Mouse (Mus musculus) G1E (cell line): ENCODE data around the gene Thsd4. TPM values are rescaled to one million over a fixed set of nuclear protein-coding genes. Genes with fewer than 3 reads are reported as not detected.
"Not testable (repeated sequence)": the region's sequence is repeated elsewhere in the genome, so short reads cannot be mapped to it uniquely, and the experiment has no call there.

Experiments used
- ATAC-seq: 2 replicates; pipeline ENCODE4 v1.8.0; 2016; ENCODE audit warnings: mild to moderate bottlenecking; ENCODE audit not compliant: insufficient number of reproducible peaks, poor library complexity, low FRiP score, severe bottlenecking; ENCODE audit errors: extremely low read depth
- DNase-seq: peaks from one replicate; pipeline ENCODE4 v3.0.0; 2012; ENCODE audit warnings: low spot score
- H3K27me3 ChIP-seq: 2 replicates; pipeline ENCODE4 v1.6.1; 2012; ENCODE audit warnings: mild to moderate bottlenecking, low read length, inconsistent platforms; ENCODE audit not compliant: insufficient read depth
- H3K36me3 ChIP-seq: replicated peaks from 2 replicates; pipeline ENCODE3; 2012; ENCODE audit warnings: mild to moderate bottlenecking, inconsistent platforms
- H3K4me1 ChIP-seq: 2 replicates; pipeline ENCODE4 v1.6.1; 2012; ENCODE audit warnings: low read depth, low read length, inconsistent platforms, mixed read lengths; ENCODE audit not compliant: insufficient read depth
- H3K4me3 ChIP-seq: 2 replicates; pipeline ENCODE4 v1.5.1; 2012; ENCODE audit warnings: low read depth, mild to moderate bottlenecking, inconsistent platforms, low read length, moderate library complexity, mixed read lengths
- H3K9me3 ChIP-seq: replicated peaks from 2 replicates; pipeline ENCODE4 v1.6.1; 2012; ENCODE audit warnings: inconsistent platforms
- CTCF ChIP-seq: IDR thresholded peaks from 2 replicates; pipeline ENCODE4 v1.5.1; 2012; ENCODE audit warnings: low read depth, low read length, inconsistent platforms, mixed read lengths
- GATA1 ChIP-seq: IDR thresholded peaks from 2 replicates; pipeline ENCODE4 v1.6.1; 2012; ENCODE audit warnings: borderline replicate concordance, low read length, inconsistent platforms, mixed read lengths
- GATA2 ChIP-seq: IDR thresholded peaks from 2 replicates; pipeline ENCODE4 v1.6.1; 2012; ENCODE audit warnings: low read depth, low read length, inconsistent platforms, borderline replicate concordance
- POLR2AphosphoS5 ChIP-seq: IDR thresholded peaks from 2 replicates; pipeline ENCODE4 v1.6.1; 2012; ENCODE audit warnings: low read depth, low read length, inconsistent platforms; ENCODE audit not compliant: insufficient replicate concordance
- TAL1 ChIP-seq: conservative IDR thresholded peaks from 2 replicates; pipeline ENCODE4 v1.6.1; 2012; ENCODE audit warnings: low read depth, low read length, inconsistent platforms, mixed read lengths
- polyA plus RNA-seq: library from polyadenylated mRNA; stranded (reverse); fragments of >175 nt; gene quantifications from 2 replicates; pipeline ENCODE4 v1.2.3, GENCODE M21; 2012
- total RNA-seq, 2 experiments: library from RNA; stranded (forward) in 1 of 2; stranded (reverse) in 1 of 2; fragments of 200-1000 nt in 1 of 2; fragments of >200 nt in 1 of 2; fragmentation: Nextera tagmentation in 1 of 2; gene quantifications; 2 replicates each; pipeline ENCODE4 v1.2.3; 2014 to 2017

Thsd4 gene
- total and polyA plus RNA-seq, 3 experiments: 1.8 to 2.8 (median 2.4) TPM

- ATAC-seq: no peak
- DNase-seq: no peak
- no peak for TF ChIP-seq POLR2AphosphoS5
- TF ChIP-seq GATA1: no peak
- TF ChIP-seq TAL1: no peak
- TF ChIP-seq GATA2: no peak
- TF ChIP-seq CTCF: no peak
Measured at GRCm38 (mm10) chr9:60187437-60187836, 334.4 kb downstream of the Thsd4 start.

GRCm38 (mm10) chr9:60186948-60187347, 334.9 kb downstream of the Thsd4 start:
- TF ChIP-seq GATA2 (no peak), GATA1 (no peak), TAL1 (no peak), CTCF (no peak), POLR2AphosphoS5 (no peak)
- no peaks in the 10 kb centered on the region for H3K4me1 ChIP-seq
- no peak for DNase-seq
- H3K36me3 ChIP-seq: no peaks in the 10 kb centered on the region
- no peak for ATAC-seq
- H3K27me3 ChIP-seq: peaks cover 7% of the 10 kb centered on the region
- H3K4me3 ChIP-seq: no peak overlapping the region
- no peaks in the 10 kb centered on the region for H3K9me3 ChIP-seq

More at GRCm38 (mm10) chr9:60187437-60187836, 334.4 kb downstream of the Thsd4 start:
- Histone ChIP-seq H3K4me3 (no peak overlapping the region), H3K36me3 (no peaks in the 10 kb centered on the region), H3K4me1 (no peaks in the 10 kb centered on the region), H3K27me3 (peaks cover 7% of the 10 kb centered on the region), H3K9me3 (no peaks in the 10 kb centered on the region)

- no peaks in the 10 kb centered on the region for H3K4me1 ChIP-seq
- no peaks in the 10 kb centered on the region for H3K9me3 ChIP-seq
- H3K4me3 ChIP-seq: no peak overlapping the region
- no peaks in the 10 kb centered on the region for H3K36me3 ChIP-seq
- peaks cover 7% of the 10 kb centered on the region for H3K27me3 ChIP-seq
- TF ChIP-seq GATA2 (no peak), CTCF (no peak), GATA1 (no peak), POLR2AphosphoS5 (no peak), TAL1 (no peak)
- ATAC-seq (no peak), DNase-seq (no peak)
Measured at GRCm38 (mm10) chr9:60184083-60184482, 337.8 kb downstream of the Thsd4 start.

GRCm38 (mm10) chr9:60182371-60182770, 339.5 kb downstream of the Thsd4 start:
- H3K27me3 ChIP-seq: peaks cover 7% of the 10 kb centered on the region
- H3K4me1 ChIP-seq: no peaks in the 10 kb centered on the region
- no peaks in the 10 kb centered on the region for H3K9me3 ChIP-seq
- H3K4me3 ChIP-seq: no peak overlapping the region
- TF ChIP-seq GATA1: no peak
- H3K36me3 ChIP-seq: no peaks in the 10 kb centered on the region
- DNase-seq: no peak
- no peak for ATAC-seq

- H3K4me1 ChIP-seq: no peaks in the 10 kb centered on the region
- no peak overlapping the region for H3K4me3 ChIP-seq
- TF ChIP-seq TAL1: no peak
- no peak for TF ChIP-seq GATA2
- TF ChIP-seq GATA1: no peak
- no peak for TF ChIP-seq POLR2AphosphoS5
- TF ChIP-seq CTCF: no peak
- H3K9me3 ChIP-seq: no peaks in the 10 kb centered on the region
- H3K27me3 ChIP-seq: peaks cover 4% of the 10 kb centered on the region
- ATAC-seq (no peak), DNase-seq (no peak)
- no peaks in the 10 kb centered on the region for H3K36me3 ChIP-seq
Measured at GRCm38 (mm10) chr9:60180936-60181335, 340.9 kb downstream of the Thsd4 start.

GRCm38 (mm10) chr9:60180114-60180513, 341.7 kb downstream of the Thsd4 start:
- ATAC-seq (no peak), DNase-seq (no peak)
- Histone ChIP-seq H3K4me1 (no peaks in the 10 kb centered on the region), H3K27me3 (peaks cover 4% of the 10 kb centered on the region), H3K4me3 (no peak overlapping the region), H3K9me3 (no peaks in the 10 kb centered on the region), H3K36me3 (no peaks in the 10 kb centered on the region)
- TF ChIP-seq POLR2AphosphoS5 (no peak), GATA1 (no peak), GATA2 (no peak), TAL1 (no peak), CTCF (no peak)

- no peak for ATAC-seq
- DNase-seq: no peak
- no peak for TF ChIP-seq GATA1
- no peak for TF ChIP-seq TAL1
- TF ChIP-seq GATA2: no peak
- TF ChIP-seq CTCF: no peak
- no peak for TF ChIP-seq POLR2AphosphoS5
Measured at GRCm38 (mm10) chr9:60176311-60176710, 345.5 kb downstream of the Thsd4 start.

GRCm38 (mm10) chr9:60172459-60173060, 349.3 kb downstream of the Thsd4 start:
- not testable (repeated sequence) for H3K4me1 ChIP-seq, H3K4me3 ChIP-seq

More at GRCm38 (mm10) chr9:60176311-60176710, 345.5 kb downstream of the Thsd4 start:
- no peaks in the 10 kb centered on the region for H3K36me3 ChIP-seq
- no peaks in the 10 kb centered on the region for H3K4me1 ChIP-seq
- H3K4me3 ChIP-seq: no peak overlapping the region
- no peaks in the 10 kb centered on the region for H3K27me3 ChIP-seq
- H3K9me3 ChIP-seq: no peaks in the 10 kb centered on the region

More at GRCm38 (mm10) chr9:60172459-60173060, 349.3 kb downstream of the Thsd4 start:
- H3K27me3 ChIP-seq, ATAC-seq, H3K36me3 ChIP-seq, DNase-seq, H3K9me3 ChIP-seq: not testable (repeated sequence)
